Mouse (Mus musculus) hindlimb bud, embryonic 11.5 days (tissue): ENCODE results near the gene Snx14.

Experiments used
- DNase-seq: peaks from one replicate; pipeline ENCODE4 v3.0.0-alpha.2; 2012; ENCODE audit warnings: low read depth, low spot score; ENCODE audit errors: extremely low spot score

Snx14 gene

GRCm38 (mm10) chr9:88388826-88389225 is 49.9 kb downstream of the Snx14 start:
- DNase-seq, result no peak

GRCm38 (mm10) chr9:88380542-88380941 is 58.2 kb downstream of the Snx14 start:
- no peak for DNase-seq

- no peak for DNase-seq
Observed at GRCm38 (mm10) chr9:88380076-88380475, 58.7 kb downstream of the Snx14 start.

GRCm38 (mm10) chr9:88379057-88379456 is 59.7 kb downstream of the Snx14 start:
- no peak for DNase-seq

- no peak for DNase-seq
Observed at GRCm38 (mm10) chr9:88377483-88377882, 61.3 kb downstream of the Snx14 start.

GRCm38 (mm10) chr9:88373001-88373400 is 65.8 kb downstream of the Snx14 start:
- no peak for DNase-seq

- no peak for DNase-seq
Observed at GRCm38 (mm10) chr9:88371201-88371600, 67.6 kb downstream of the Snx14 start.

GRCm38 (mm10) chr9:88369666-88370065 is 69.1 kb downstream of the Snx14 start:
- no peak for DNase-seq

GRCm38 (mm10) chr9:88368476-88368875 is 70.3 kb downstream of the Snx14 start:
- no peak for DNase-seq

- DNase-seq, result no peak
Observed at GRCm38 (mm10) chr9:88367751-88368150, 71.0 kb downstream of the Snx14 start.

GRCm38 (mm10) chr9:88367322-88367721 is 71.4 kb downstream of the Snx14 start:
- DNase-seq, result no peak

- DNase-seq, result no peak
Observed at GRCm38 (mm10) chr9:88366819-88367218, 71.9 kb downstream of the Snx14 start.

- DNase-seq, result no peak
Observed at GRCm38 (mm10) chr9:88366308-88366707, 72.5 kb downstream of the Snx14 start.

GRCm38 (mm10) chr9:88363102-88363501 is 75.7 kb downstream of the Snx14 start:
- no peak for DNase-seq

- no peak for DNase-seq
Observed at GRCm38 (mm10) chr9:88362055-88362850, 76.5 kb downstream of the Snx14 start.

- DNase-seq, result no peak
Observed at GRCm38 (mm10) chr9:88361211-88361909, 77.4 kb downstream of the Snx14 start.

GRCm38 (mm10) chr9:88359140-88359539 is 79.6 kb downstream of the Snx14 start:
- DNase-seq, result no peak

GRCm38 (mm10) chr9:88357173-88357572 is 81.6 kb downstream of the Snx14 start:
- no peak for DNase-seq

GRCm38 (mm10) chr9:88353459-88353858 is 85.3 kb downstream of the Snx14 start:
- no peak for DNase-seq

- no peak for DNase-seq
Observed at GRCm38 (mm10) chr9:88352741-88353140, 86.0 kb downstream of the Snx14 start.

GRCm38 (mm10) chr9:88351163-88351562 is 87.6 kb downstream of the Snx14 start:
- no peak for DNase-seq

GRCm38 (mm10) chr9:88350317-88350716 is 88.4 kb downstream of the Snx14 start:
- DNase-seq, result no peak
